Mouse (Mus musculus) T-helper 2 cell (primary cell): ENCODE measurements around the gene Actr5.

Experiments used
- in situ Hi-C: fragments of 300-600 bp; cut with MboI, MseI; formaldehyde crosslinking; loops from one replicate; pipeline ENCODE4 v1.15.1; 2025; ENCODE audit warnings: high pct_unique_total_duplicates

The Actr5 gene

DNA sequence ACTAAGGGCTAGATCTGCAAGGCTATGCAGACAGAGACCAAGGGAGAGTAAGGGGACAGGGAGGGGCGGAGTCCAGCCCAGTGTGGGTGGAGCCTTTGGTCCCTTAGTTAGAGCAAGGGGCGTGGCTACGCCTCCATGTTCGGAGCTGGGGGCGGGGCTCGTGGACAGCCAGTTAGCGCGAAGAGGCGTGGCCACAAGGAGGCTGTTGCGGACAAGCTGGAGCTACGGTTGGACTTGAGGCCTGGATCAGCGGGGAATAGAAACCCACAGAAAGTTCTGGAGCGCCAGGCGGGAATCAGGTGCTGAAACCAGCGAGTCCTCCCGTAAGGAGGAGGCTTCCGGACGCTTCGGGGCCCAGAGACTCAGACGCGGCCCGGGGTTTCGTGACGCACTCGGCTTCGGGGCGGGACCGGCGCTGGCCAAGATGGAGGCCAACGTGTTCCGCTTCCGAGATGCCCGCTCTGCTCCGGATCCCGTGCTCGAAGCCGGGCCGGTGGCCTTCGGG lies at the start of gene Actr5:
Gene Actr5, plus strand, starts transcription at position 171 of the 505 bp plus-strand sequence.
- in situ Hi-C loops, result no loop called here

DNA sequence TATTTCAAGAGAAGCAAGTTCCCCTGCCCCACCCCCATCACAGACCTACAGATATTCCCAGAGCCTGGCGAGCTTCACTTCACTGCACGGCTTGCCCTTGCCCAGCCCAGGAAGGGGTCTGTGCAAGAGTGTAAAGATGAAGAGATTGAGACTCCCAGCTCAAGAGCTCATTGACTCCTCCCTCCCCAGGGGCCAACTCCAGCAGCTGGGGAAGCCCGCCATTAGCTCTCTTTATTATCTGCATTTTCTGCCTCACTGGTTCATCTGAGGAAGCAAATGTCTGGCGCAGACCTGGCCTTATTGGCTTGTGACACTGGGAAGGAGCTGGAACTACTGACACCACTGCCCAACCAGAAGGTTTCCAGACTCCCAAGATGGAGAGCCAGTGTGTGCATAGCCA lies 44.7 kb upstream of the Actr5 start:
- in situ Hi-C loops, result no loop called here

DNA sequence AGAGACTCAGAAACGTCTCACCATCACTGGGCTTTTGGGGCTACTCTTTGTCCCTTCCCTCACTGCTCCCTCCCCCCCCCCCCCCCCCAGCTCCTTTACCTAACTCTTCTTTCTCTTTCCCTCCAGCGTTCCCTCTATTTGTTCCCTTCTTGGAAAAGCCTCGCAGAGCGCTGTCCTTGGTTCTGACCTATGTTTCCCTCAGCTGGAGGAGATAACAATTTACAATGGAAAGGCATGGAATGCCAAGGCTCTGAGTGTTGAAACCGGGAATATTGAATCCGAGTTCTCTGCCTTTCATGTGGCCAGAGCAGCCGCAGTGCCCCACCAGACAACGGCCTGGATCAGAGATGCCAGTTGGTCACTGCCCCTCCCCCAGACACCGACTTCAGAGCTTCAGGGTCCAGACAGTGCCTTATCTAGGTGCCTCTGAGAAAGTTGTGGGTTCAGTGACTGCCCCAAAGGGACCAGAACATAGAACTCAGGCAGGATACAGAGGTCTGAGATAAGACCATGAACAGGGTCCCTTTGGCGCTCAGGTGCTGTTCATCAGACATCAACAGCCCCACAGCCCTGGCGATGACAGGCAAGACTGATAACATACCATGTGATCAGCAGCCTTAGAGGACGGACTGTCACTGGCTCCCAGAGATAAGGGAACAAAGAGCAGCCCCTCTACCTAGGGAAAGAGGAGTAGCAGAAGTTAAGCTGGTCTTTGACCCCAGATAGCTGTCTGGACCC lies 39.9 kb upstream of the Actr5 start:
- in situ Hi-C loops, result no loop called here

DNA sequence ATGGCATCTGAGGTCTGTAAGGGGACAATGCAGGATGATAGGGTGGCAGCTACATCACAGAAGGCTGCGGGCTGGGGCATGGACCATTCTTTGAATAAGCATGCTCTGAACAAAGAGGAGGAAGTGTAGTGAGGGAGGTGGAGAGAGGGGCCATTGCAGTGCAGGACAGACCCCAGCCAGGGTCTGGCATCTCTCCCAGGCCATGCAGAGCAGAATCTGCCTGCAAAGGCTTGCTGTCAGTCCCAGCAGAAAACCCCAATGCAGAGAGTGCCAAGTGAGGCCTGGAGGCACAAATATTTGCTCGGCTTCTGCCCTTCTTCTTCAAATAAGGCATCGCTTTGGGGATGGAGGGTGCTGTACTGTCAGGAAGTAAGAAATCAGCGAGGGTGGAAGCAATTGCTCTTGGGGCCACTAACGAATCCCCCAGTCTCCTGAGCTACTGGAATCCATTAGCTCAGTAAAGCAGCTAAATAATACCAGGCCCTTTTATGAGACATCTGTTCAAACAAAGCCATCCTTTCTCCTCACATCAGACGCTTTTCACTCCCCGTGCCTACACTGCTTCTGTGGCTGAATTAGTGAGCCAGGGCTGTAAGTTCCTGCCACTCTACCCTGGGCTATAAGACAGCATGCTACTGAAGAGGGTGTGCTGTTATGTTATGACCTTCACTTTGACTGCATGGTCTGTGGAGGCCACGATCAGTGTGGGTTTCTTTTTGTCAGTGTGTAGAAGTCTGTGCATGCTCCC lies 36.0 kb upstream of the Actr5 start:
- in situ Hi-C loops, result no loop called here

DNA sequence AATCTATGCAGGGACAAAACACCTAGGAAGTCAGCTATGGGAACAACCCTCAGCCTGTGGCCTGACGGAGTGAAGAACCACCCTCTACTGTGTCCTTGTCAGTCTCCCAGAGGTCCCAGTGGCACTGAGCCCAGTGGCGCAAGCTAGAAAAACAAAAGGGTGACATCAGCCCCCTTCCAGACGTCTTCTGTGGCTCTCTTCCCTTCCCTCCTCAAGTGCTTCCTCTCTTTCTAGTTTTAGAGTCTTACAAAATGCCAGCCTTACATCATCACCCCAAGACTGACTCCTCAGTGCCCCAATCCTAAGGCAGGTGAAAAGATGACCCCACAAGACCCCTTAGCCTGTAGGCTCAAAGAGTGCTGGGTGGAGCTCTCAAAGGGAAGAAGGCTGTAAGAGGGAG lies 34.2 kb upstream of the Actr5 start:
- in situ Hi-C loops, result no loop called here

DNA sequence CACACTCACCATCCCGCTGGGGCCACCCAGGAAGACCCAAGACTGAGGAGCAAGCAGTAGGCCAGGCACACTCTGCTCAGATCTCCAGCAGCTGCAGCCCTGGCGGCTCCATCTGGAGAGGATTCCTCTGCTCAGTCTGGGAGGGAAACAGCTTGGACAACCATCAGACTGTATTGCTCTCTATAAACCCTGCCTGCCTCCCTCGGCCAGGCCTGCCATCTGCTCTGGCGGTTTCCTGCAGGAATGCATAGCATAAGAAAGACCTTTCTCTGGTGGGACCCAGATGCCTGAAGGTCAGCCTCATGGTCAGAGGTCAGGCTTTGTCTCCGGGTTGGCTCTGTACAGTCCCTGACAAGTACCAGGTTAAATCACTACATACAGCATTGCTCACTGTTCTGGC lies 33.4 kb upstream of the Actr5 start:
- in situ Hi-C loops, result no loop called here

DNA sequence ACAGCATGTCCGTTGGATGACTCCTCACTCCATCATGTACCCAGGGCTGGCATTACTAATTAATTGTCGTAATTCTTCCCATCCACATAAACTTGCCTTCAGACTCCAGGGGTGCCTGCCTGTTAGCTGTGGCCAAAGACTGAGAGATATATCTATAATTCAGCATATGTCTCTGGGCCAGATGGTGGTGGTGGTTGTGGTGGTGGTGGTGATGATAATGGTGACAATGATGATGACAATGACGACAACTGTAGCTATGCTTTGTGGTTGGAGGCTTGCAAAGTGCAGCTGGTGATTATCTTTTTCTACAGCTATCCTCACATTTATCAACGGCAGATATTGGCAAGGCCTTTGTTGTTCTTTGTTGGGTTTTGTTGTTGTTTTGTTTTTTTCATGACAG lies 31.3 kb upstream of the Actr5 start:
- in situ Hi-C loops, result no loop called here

DNA sequence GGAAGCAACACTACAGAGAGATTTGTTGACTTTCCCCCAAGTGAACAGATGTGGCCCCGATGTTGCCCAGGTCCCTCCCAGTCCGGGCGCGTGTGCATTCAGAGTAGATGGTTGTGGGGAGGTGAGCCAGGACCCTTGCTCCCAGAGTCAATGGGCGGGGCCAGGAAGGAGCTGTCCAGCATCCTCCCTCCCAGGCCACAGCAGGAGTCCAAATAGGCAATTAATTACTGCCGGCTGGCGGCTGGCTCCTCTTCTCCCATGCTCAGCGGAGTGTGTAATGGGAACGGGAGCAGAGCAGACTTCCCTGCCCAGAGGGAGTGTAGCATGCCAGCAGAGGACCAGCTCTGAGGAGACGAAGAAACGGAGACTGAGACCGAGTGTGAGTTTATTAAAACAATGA lies 29.6 kb upstream of the Actr5 start:
- in situ Hi-C loops, result no loop called here

DNA sequence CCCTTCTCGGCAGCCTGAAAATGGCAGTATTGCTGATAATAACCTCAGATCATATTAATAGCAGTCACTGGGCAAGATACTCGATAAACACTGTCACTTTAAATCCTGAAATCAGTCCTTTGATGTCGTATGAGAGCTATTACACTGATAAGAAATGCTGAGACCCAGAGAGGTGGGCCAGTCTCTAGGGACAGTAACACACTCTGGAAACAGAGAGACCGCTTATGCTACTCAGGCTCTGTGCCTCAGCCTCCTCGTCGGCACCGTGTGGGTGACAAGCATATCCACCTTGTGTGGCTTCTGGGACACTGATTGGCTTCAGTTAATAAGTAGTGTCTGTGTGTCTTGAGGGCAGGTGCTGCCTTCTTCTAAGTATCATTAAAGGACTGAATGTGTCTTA lies 29.1 kb upstream of the Actr5 start:
- in situ Hi-C loops, result no loop called here

DNA sequence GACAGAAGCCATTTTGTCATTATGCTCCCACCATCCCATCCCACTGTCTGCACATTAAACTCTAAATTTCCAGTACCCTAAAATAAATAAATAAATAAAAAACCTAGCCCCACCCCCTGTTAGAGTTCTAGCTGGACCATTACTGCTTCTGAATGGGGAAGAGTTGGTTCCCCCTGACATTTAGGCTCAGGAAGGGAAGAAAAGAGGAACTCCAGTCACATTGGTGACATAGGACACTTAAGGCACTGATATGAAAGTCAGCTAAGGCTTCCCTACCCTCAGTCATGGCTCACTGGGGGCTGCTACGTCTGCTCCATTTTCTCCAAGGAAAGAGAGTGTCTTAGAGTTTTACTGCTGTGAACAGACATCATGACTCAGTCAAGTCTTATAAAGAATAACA lies 27.9 kb upstream of the Actr5 start:
- in situ Hi-C loops, result no loop called here

DNA sequence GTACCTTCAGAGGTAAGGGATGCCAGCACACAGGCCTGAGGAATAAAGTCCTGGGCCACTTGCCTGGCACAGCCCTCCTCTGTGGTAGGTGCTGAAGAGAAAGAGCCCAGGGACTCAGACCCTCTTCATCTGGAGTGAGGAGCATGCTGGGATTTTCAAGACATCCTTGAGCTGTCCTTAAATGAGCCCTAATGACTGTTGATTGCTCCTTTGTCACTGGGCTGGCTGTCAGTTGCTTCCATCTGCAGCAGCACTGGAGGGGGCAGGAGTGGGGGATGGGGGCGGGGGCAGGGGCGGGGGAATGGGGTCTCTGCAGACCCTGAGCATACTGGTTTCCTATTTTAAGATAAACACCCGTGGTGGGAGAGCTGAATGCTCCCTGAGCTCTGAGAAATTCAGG lies 24.2 kb upstream of the Actr5 start:
- in situ Hi-C loops, result loop anchor here (5.0 kb wide), 1 partner anchor 33 kb away; no protein-coding TSS in a partner anchor

DNA sequence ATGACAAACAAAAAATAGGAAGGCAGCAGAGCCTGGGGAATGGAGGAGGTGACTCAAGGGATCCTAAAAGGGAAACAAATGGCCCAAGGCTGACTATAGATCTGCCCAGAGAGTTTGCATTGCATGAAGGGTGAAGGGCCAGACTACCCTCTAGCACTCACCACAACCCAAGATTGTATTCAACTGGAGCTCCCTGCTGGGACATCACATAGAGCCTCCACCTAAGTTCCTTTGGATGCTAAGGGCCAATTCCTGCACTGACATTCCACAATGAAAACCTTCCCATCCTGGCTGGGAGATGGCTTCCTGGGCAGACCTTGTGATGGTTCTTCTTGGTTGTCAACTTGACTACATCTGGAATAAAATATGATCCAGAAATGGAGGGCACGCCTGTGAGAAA lies 23.4 kb upstream of the Actr5 start:
- in situ Hi-C loops, result loop anchor here (5.0 kb wide), 1 partner anchor 34 kb away; no protein-coding TSS in a partner anchor

DNA sequence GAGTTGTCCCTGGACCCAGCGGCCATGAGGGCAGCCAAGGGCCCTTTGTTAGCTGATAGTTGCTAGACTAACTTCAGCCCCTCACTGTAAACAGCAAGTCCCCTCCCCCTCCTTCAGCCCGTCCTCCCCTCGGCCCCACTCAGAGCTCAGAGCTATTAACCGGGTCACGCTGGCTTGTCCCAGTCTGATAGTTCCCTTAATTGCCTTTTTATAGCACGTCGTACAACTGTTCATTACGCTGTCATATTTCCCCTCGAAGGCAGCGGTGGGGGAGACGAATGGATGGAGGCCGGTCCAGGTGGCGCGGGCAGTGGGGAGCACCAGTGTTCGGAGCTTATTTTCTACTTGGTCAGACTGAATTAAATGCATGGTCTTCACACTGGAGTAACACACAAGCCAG lies 22.0 kb upstream of the Actr5 start:
- in situ Hi-C loops, result loop anchor here (5.0 kb wide), 1 partner anchor 35 kb away; no protein-coding TSS in a partner anchor

DNA sequence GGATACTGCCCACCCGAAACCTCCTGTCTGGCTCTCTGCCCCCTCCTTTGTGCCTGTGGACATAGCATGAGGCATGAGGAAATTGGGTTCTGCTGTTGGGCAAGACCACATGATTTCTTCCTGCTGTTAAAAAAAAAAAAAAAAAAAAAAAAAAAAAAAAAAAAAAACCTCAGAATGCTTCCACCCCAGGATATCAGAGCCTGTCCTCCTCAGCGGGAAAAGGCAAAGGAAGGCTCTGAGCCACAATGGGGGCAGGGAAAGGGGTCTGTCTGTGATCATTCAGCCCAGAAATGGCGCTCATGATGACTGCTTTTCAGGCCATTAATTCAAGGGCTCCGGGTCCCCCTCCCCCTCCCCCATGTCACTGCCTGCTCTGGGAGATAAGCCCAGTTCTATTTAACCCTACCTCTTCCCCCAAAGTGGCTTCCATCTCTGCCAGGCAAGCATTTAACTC lies 18.1 kb upstream of the Actr5 start:
- in situ Hi-C loops, result no loop called here

DNA sequence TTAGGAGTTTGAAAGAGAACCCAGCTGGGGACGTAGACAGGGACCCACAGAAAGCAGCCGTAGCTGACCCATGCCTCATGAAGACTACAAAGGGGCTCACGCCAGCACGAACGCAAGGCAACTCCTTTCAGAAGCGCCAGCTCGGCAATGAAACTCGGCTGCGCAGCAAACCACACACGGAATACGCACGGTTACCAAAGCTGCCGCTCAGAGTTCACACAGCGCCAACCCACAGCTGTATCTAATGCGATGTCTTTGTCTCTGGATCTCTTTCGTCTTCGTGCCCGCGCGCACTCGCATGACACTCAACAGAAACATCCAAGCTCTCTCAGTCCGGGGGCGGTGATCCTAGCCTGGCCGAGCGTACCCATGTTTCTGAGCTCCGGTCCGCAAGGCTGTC lies 15.0 kb upstream of the Actr5 start:
- in situ Hi-C loops, result no loop called here

DNA sequence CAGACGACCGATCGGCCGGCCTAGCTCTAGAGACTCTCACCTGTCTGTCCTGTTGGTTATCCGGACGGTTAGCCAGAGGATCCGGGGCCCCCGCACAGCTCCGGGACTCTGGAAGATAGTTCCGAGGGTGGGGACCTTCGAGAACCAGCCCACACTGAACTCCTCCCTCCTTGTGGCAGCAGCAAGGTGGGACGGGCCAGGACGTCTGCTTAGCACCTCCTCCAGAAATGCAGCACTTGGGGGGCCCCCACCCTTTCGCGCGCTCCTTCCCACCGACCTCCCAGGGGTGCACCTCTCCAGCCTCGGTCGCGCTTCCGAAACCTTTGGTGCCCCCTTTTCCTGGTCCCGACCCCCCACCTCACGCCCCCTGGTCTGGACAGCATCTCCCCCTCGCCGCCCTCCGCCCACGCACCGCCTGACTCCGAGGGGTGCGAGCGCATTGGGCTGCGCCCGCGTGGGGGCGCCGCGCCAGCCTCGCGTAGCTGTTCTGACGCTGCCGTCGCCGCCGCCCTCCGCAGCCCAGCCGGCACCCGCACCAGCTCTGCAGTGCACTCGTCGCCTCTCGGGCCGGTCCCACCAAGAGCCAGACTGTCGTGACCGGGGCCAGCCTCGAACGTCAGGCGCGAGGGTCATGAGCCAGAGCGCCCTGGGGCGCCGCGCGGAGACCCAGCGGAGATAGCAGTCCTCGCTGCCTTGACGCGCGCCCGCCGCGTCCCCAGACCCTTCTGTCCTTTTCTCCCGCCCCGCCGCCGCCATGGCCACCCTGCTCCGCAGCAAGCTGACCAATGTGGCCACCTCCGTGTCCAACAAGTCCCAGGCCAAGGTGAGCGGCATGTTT lies 14.0 kb upstream of the Actr5 start, which contains the start of gene Slc32a1:
Gene Slc32a1, plus strand, starts transcription at position 280 of the 838 bp plus-strand sequence.
- in situ Hi-C loops, result no loop called here

DNA sequence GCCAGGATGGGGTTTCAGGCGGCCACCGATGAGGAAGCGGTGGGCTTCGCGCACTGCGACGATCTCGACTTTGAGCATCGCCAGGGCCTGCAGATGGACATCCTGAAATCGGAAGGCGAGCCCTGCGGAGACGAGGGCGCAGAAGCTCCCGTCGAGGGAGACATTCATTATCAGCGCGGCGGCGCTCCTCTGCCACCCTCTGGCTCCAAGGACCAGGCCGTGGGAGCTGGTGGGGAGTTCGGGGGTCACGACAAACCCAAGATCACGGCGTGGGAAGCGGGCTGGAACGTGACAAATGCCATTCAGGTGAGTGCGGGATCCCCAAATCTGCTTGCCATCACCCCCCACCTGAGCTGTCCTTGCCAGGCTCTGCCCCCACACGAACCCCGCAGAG lies 13.4 kb upstream of the Actr5 start:
- in situ Hi-C loops, result no loop called here

DNA sequence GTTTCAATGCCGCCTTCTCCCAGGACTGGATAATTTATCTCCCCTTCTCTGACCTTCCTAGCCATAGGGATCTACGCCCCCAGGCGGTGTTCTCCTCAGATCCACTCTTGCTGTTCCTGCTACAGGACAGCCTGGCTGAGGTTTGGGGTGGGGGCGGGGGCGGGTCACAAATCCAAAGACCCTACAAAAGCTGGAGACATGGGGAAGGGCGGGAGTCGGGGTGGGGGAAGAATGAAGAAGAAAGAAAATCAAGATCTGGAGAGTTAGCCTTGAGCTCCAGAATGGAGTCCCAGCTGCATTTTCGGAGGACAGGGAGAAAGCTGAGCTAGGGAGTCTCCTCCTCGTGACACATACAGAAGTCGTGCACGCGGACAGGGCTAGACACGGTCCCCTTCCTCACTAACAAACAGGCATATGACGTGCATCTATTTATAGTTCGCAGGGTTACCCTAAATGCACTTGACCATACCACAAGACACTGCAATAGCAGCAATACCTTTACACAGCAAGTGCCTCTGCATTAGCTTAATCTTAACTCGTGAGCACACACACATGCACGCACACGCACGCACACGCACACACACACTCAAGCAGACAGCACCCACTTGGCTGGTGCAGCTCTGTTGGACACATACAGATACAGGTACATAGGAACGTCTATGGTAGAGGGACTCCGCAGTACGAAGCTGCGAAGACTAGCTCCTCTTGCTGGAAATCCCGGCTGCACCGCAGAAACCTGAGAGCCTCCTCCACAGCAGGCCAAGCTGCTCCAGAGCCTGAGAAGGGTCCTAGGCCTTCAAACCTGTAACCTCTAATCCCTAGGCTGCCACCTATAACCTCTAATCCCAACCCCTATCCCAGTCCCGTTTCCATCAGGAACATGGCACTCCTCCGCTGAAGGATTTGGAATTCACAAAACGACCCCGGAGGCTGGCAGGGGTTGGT lies 12.7 kb upstream of the Actr5 start:
- in situ Hi-C loops, result no loop called here

DNA sequence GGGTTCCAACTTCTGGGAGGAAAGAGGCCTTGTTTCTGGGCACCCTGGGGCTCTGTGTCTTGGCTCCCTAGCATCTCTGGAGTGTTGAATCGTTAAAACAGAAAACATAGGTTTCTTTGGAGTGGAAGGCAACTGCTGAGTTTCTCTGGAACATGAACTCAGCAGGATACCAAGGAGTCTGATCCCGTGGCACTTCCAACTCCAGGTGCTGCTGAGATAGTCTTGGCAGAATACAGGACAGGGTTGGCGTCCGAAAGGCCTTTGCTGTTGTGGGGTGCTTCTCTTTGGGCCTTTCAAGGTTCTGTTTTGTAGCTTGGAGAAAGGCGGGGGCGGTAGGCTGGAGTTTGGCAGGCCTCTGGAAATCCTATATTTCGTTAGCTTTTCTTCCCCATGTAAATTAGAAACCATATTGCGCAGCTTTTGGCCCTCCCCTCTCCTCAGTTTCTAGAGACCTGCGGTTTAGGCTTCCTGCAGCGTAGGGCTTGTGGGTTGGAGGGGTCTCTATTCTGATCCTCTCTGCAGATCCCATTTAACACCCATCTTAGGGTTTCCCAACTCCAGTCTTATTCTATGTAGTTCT lies 11.9 kb upstream of the Actr5 start:
- in situ Hi-C loops, result no loop called here
